Mouse (Mus musculus) mouse trophoblast stem cell (cell line): ENCODE measurements around the gene Prl5a1.

Experiments used
- in situ Hi-C, 2 experiments: fragments of 300-500 bp; cut with MseI, MboI; formaldehyde crosslinking; loops; 2 replicates in 1 of 2; 3 replicates in 1 of 2; pipeline ENCODE4 v1.15.1; 2025

The Prl5a1 gene

DNA sequence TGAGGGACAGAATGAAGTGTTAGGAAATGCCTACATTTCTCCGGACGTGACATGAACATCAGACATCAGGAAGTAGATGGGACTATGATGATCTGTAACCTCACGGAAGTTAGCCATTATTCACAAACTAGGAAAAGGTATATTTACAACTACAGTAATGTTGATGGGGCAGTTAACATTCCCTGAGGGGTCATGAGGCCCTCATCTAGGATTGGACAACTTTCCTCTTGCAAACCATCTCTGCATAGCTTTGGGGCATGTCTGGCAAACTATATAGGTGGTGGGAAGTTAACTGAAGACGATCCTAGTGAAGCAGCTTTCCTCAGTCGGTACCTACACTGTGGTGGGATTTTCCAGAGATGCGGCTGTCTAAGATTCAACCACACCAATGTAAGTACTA, at the start of gene Prl5a1:
Prl5a1 (plus strand) TSS at position 301 of the 400 bp plus-strand sequence.
- in situ Hi-C loops: no loop called here

DNA sequence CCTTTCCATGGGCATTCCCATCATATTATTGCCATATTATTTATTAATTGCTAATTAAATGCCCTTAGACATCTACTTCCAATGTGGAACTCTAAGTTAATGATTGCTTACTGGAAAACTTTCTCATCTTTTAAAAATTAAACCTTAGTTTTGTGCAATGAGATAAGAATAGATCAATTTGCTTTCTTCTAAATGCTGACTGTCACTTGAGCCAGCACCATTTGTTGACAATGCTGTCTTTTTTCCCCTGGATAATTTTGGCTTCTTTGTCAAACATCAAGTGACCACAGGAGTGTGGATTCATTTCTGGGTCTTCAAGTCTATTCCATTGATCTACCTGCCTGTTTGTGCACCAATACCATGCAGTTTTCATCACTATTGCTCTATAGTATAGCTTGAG, 46.1 kb upstream of the Prl5a1 start:
- in situ Hi-C loops: no loop called here

DNA sequence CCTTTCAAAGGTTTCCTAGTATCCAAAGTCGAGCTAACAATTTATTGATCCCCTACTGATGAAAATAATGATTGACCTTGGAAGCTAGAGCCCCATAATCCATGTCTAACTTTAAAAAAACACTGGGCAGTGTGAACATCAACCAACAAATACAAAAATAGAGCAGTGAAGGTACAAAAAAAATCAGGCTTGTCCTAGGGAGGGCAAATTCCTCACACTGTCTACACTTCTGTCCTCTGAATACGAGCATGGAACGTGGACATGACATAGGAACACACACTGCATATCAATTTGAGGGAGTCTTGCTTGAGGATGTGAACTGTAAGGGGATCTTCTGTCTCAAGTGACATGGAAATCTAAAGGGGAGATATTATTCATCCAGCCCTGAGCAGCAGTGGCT, 33.7 kb upstream of the Prl5a1 start:
- in situ Hi-C loops: no loop called here

GRCm38 (mm10) chr13:28132781-28133180, 9.5 kb upstream of the Prl5a1 start:
- in situ Hi-C loops: no loop called here

- in situ Hi-C loops: no loop called here
Measured at GRCm38 (mm10) chr13:28135790-28136189, 6.5 kb upstream of the Prl5a1 start.
